Mouse (Mus musculus): ENCODE measurements around the gene Tbcb.

- peak; percentile 79 for TF ChIP-seq POLR2A (IDR thresholded peaks at IDR 0.05; ENCODE audit: extremely low read depth, insufficient read depth, low read length)
- TF ChIP-seq CTCF (IDR thresholded peaks at IDR 0.05; ENCODE audit: extremely low read depth, insufficient read depth, low read length): no peak
Observed at GRCm38 (mm10) chr7:30280670-30281138, 48.6 kb upstream of the Tbcb start.
